Mouse (Mus musculus) neural tube, embryonic 13.5 days (tissue): Measurements from ENCODE around the gene Cnot11. TPM values are rescaled to one million over a fixed set of nuclear protein-coding genes. Genes with fewer than 3 reads are reported as not detected.
A peak's percentile ranks its signal among the peaks of the same experiment; 100 is the strongest.

ENCODE experiments used
- ATAC-seq: fragments of 200-750 bp; cut with Nextera tagmentation; 2 replicates; pipeline ENCODE4 v1.8.0; 2017; ENCODE audit warnings: low read depth, mild to moderate bottlenecking, moderate TSS enrichment, moderate library complexity
- H3K27ac ChIP-seq: fragments of 300-500 bp; sonication (generic); replicated peaks from 2 replicates; pipeline ENCODE4 v1.5.1; 2015; ENCODE audit warnings: moderate library complexity, mild to moderate bottlenecking, inconsistent platforms
- H3K27me3 ChIP-seq: fragments of 300-500 bp; sonication (generic); 2 replicates; pipeline ENCODE4 v1.6.1; 2015; ENCODE audit warnings: mild to moderate bottlenecking, inconsistent platforms
- H3K36me3 ChIP-seq: fragments of 300-500 bp; sonication (generic); 2 replicates; pipeline ENCODE4 v1.6.1; 2015; ENCODE audit warnings: mild to moderate bottlenecking, inconsistent platforms
- H3K4me1 ChIP-seq: fragments of 300-500 bp; sonication (generic); replicated peaks from 2 replicates; pipeline ENCODE4 v1.6.1; 2015; ENCODE audit warnings: inconsistent platforms
- H3K4me2 ChIP-seq: fragments of 300-500 bp; sonication (generic); 2 replicates; pipeline ENCODE4 v1.6.1; 2015; ENCODE audit warnings: inconsistent platforms, mild to moderate bottlenecking, moderate library complexity
- H3K4me3 ChIP-seq: fragments of 300-500 bp; sonication (generic); 2 replicates; pipeline ENCODE4 v1.5.1; 2015; ENCODE audit warnings: mild to moderate bottlenecking, inconsistent platforms
- H3K9ac ChIP-seq: fragments of 300-500 bp; sonication (generic); 2 replicates; pipeline ENCODE4 v1.6.1; 2015; ENCODE audit warnings: moderate library complexity, mild to moderate bottlenecking, inconsistent platforms
- H3K9me3 ChIP-seq: fragments of 300-500 bp; sonication (generic); 2 replicates; pipeline ENCODE4 v1.6.1; 2016; ENCODE audit warnings: inconsistent platforms
- WGBS: fragments of 180-500 bp; shearing (Covaris S2); methylation state at CpG from one replicate; pipeline ENCODE4 v1.1.7; 2015; 5-methylcytosine and 5-hydroxymethylcytosine counted together
- polyA plus RNA-seq: library from polyadenylated mRNA; unstranded; fragments of >200 nt; fragmentation: Nextera tagmentation; extraction: Ambion mirVana; gene quantifications from 2 replicates; pipeline ENCODE4 v1.2.1, GENCODE M21; 2015

Cnot11 gene
- 17.4 and 25.5 TPM in 2 replicates for polyA plus RNA-seq

DNA sequence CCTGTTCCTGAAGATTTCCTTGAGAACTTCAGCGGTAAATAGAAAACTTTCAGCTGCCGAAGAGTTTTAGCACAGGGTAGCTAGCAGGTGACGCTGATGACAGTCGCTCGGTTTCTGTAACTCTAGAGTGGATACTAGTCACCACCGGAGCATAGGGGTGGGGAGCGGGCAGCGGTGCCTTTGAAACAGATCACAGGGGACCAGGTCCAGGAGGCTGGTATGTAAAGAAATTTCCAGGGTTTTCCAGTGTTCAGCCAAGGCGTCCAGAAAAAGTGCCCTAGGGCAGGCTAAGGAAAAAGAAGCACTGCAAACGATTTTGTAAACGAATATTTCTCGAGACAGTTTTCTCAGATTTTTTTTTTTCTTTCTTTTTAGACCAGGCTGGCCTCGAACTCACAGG is at the start of gene Cnot11:
Cnot11 (plus strand) TSS at position 162 of the 400 bp plus-strand sequence.
- H3K4me1 ChIP-seq: peaks cover 25% of the 10 kb centered on the region
- H3K4me2 ChIP-seq: peak within 1 kb of the TSS; percentile 78
- WGBS: 28% methylated on average over 13 of the region's 13 CpGs
- H3K9ac ChIP-seq: peak within 1 kb of the TSS; percentile 90
- H3K4me3 ChIP-seq: peak within 1 kb of the TSS; percentile 79
- peak within 1 kb of the TSS; percentile 89 for H3K27ac ChIP-seq
- H3K27me3 ChIP-seq: no peaks in the 10 kb centered on the region
- ATAC-seq: no peak
- peaks cover 23% of the 10 kb centered on the region for H3K36me3 ChIP-seq
- no peaks in the 10 kb centered on the region for H3K9me3 ChIP-seq

DNA sequence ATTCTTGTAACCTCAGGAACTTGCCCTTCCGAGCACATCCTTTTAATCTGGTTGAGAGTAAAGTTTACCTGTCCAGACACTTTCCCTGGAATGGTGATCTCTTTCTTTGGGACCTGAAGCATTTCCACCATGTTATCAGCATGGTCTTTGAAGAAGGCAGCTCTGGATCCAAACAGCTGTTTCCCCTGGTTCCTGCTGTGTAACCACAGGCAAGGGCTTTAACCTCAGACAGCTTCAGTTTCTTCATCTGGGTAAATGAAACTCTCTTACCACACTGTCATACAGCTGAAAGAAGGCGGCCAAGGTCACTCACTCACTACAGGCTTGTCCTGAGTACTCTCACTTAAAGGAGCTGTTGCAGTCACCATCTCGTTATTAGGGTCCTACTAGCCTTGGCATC is 47.4 kb upstream of the Cnot11 start:
- Histone ChIP-seq H3K9me3 (no peaks in the 10 kb centered on the region), H3K27ac (no peak overlapping the region), H3K9ac (no peak overlapping the region), H3K4me1 (peaks cover 6% of the 10 kb centered on the region), H3K4me3 (no peak overlapping the region), H3K4me2 (no peak overlapping the region), H3K27me3 (no peaks in the 10 kb centered on the region), H3K36me3 (no peaks in the 10 kb centered on the region)
- WGBS: 75% methylated on average over 3 of the region's 3 CpGs
- ATAC-seq: no peak

GRCm38 (mm10) chr1:39493165-39493564 is 41.6 kb upstream of the Cnot11 start:
- WGBS: 92% methylated on average over 5 of the region's 5 CpGs
- Histone ChIP-seq H3K4me2 (no peak overlapping the region), H3K27ac (no peak overlapping the region), H3K27me3 (no peaks in the 10 kb centered on the region), H3K9me3 (0 out of 2 replicates have a peak, but pooled peaks cover 5% of the 10 kb centered on the region), H3K36me3 (no peaks in the 10 kb centered on the region), H3K4me3 (no peak overlapping the region), H3K4me1 (no peaks in the 10 kb centered on the region), H3K9ac (no peak overlapping the region)
- no peak for ATAC-seq

GRCm38 (mm10) chr1:39493664-39494063 is 41.1 kb upstream of the Cnot11 start:
- H3K9ac ChIP-seq: no peak overlapping the region
- H3K4me3 ChIP-seq: no peak overlapping the region
- no peak for ATAC-seq
- H3K9me3 ChIP-seq: 0 out of 2 replicates have a peak, but pooled peaks cover 5% of the 10 kb centered on the region
- H3K4me2 ChIP-seq: no peak overlapping the region
- H3K36me3 ChIP-seq: no peaks in the 10 kb centered on the region
- WGBS: 82% methylated on average over 3 of the region's 3 CpGs
- H3K27ac ChIP-seq: no peak overlapping the region
- H3K4me1 ChIP-seq: no peaks in the 10 kb centered on the region
- H3K27me3 ChIP-seq: no peaks in the 10 kb centered on the region

- no peaks in the 10 kb centered on the region for H3K4me1 ChIP-seq
- no peaks in the 10 kb centered on the region for H3K27me3 ChIP-seq
- WGBS: 92% methylated on average over 4 of the region's 4 CpGs
- no peak overlapping the region for H3K4me3 ChIP-seq
- no peak overlapping the region for H3K27ac ChIP-seq
- no peak for ATAC-seq
- no peak overlapping the region for H3K9ac ChIP-seq
- no peaks in the 10 kb centered on the region for H3K36me3 ChIP-seq
- H3K9me3 ChIP-seq: 0 out of 2 replicates have a peak, but pooled peaks cover 5% of the 10 kb centered on the region
- no peak overlapping the region for H3K4me2 ChIP-seq
Measured at GRCm38 (mm10) chr1:39496995-39497394, 37.8 kb upstream of the Cnot11 start.

DNA sequence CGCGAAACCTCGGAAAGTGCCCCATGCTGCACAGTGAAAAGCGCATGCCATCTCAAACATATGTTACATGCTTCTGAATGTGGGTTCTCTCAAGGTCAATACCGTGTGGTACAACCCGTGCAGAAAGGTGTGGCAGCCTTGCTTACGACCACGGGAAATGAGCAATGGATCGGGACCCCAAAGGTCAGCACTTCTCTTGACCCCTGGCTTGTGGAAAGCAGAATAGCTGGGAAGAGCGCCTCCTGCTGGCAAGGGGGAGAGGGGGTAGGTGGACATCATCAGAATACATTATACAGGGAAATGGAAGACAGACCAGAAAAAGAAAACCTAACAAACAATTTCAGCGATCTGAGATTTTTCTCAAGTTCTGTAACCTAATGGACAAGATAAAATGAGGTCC is 37.0 kb upstream of the Cnot11 start:
- Histone ChIP-seq H3K4me1 (no peaks in the 10 kb centered on the region), H3K4me2 (no peak overlapping the region), H3K9me3 (0 out of 2 replicates have a peak, but pooled peaks cover 5% of the 10 kb centered on the region), H3K27me3 (no peaks in the 10 kb centered on the region), H3K4me3 (no peak overlapping the region), H3K36me3 (no peaks in the 10 kb centered on the region), H3K27ac (no peak overlapping the region), H3K9ac (no peak overlapping the region)
- 89% methylated on average over 11 of the region's 11 CpGs for WGBS
- ATAC-seq: no peak

- H3K27ac ChIP-seq: no peak overlapping the region
- H3K36me3 ChIP-seq: no peaks in the 10 kb centered on the region
- H3K4me1 ChIP-seq: no peaks in the 10 kb centered on the region
- H3K4me3 ChIP-seq: no peak overlapping the region
- no peaks in the 10 kb centered on the region for H3K9me3 ChIP-seq
- WGBS: 81% methylated on average over 2 of the region's 2 CpGs
- no peak overlapping the region for H3K4me2 ChIP-seq
- no peaks in the 10 kb centered on the region for H3K27me3 ChIP-seq
- H3K9ac ChIP-seq: no peak overlapping the region
- 0 out of 2 replicates have a peak, but pooled peaks have one; percentile 56 for ATAC-seq
Measured at GRCm38 (mm10) chr1:39499485-39499941, 35.3 kb upstream of the Cnot11 start.

DNA sequence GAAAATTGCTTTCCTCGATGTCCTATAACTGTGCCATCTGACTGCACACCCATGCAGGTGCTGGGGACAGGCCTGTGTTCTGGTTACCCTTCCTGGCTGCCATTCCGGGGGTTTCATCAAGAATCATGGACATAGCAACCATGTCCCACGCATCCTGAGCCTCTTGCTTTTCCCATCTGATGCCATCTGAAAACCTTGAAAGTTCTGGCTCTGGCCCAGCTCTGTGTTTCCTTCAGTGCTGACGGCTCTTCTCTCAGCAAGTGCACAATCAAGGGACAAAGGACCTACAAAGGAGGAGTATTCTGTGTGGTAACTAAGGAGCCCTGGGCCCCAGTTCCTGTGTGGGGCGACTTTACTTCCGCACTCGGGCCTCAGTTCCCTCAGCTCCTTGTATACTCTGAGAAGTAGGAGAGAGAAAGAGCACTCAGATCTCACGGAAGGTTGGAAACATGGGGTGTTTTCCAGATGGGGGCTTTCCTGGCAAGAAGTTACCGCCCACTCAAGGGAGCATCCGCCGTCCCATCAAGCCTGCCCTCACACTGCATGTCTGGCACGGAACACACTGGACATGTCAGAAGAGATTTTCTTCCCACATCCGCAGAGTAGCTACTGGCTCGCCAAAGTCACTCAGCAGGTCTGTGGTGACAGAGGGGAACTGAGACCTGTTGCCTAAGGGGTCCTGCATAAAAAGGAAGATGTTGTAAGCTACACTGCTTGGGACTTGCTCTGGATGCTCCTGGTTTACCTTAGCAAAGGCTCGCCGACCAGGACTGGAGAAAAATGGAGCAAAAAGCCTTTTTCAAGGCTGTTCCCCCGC is 31.8 kb upstream of the Cnot11 start:
- 78% methylated on average over 17 of the region's 17 CpGs for WGBS
- H3K4me2 ChIP-seq: no peak overlapping the region
- H3K4me1 ChIP-seq: no peaks in the 10 kb centered on the region
- no peak overlapping the region for H3K4me3 ChIP-seq
- no peaks in the 10 kb centered on the region for H3K9me3 ChIP-seq
- H3K9ac ChIP-seq: no peak overlapping the region
- no peaks in the 10 kb centered on the region for H3K36me3 ChIP-seq
- H3K27ac ChIP-seq: no peak overlapping the region
- no peaks in the 10 kb centered on the region for H3K27me3 ChIP-seq
- ATAC-seq: no peak

- no peaks in the 10 kb centered on the region for H3K9me3 ChIP-seq
- WGBS: 13% methylated on average over 1 of the region's 1 CpGs
- ATAC-seq: no peak
- no peak overlapping the region for H3K4me3 ChIP-seq
- H3K27ac ChIP-seq: no peak overlapping the region
- no peaks in the 10 kb centered on the region for H3K4me1 ChIP-seq
- H3K9ac ChIP-seq: no peak overlapping the region
- no peaks in the 10 kb centered on the region for H3K27me3 ChIP-seq
- no peaks in the 10 kb centered on the region for H3K36me3 ChIP-seq
- no peak overlapping the region for H3K4me2 ChIP-seq
Measured at GRCm38 (mm10) chr1:39504261-39504660, 30.5 kb upstream of the Cnot11 start.

- H3K27me3 ChIP-seq: no peaks in the 10 kb centered on the region
- H3K4me2 ChIP-seq: no peak overlapping the region
- no peaks in the 10 kb centered on the region for H3K9me3 ChIP-seq
- no peak overlapping the region for H3K4me3 ChIP-seq
- no peak overlapping the region for H3K27ac ChIP-seq
- no peaks in the 10 kb centered on the region for H3K4me1 ChIP-seq
- no peak for ATAC-seq
- WGBS: 82% methylated on average over 9 of the region's 9 CpGs
- no peaks in the 10 kb centered on the region for H3K36me3 ChIP-seq
- H3K9ac ChIP-seq: no peak overlapping the region
Measured at GRCm38 (mm10) chr1:39505600-39505999, 29.2 kb upstream of the Cnot11 start.

- Histone ChIP-seq H3K27ac (no peak overlapping the region), H3K4me1 (no peaks in the 10 kb centered on the region), H3K4me2 (no peak overlapping the region), H3K9ac (no peak overlapping the region), H3K36me3 (no peaks in the 10 kb centered on the region), H3K27me3 (no peaks in the 10 kb centered on the region), H3K9me3 (no peaks in the 10 kb centered on the region), H3K4me3 (no peak overlapping the region)
- 70% methylated on average over 8 of the region's 8 CpGs for WGBS
- no peak for ATAC-seq
Measured at GRCm38 (mm10) chr1:39511775-39512174, 23.0 kb upstream of the Cnot11 start.

- Histone ChIP-seq H3K27ac (no peak overlapping the region), H3K4me2 (no peak overlapping the region), H3K9ac (no peak overlapping the region), H3K4me3 (no peak overlapping the region), H3K27me3 (no peaks in the 10 kb centered on the region), H3K9me3 (no peaks in the 10 kb centered on the region), H3K4me1 (no peaks in the 10 kb centered on the region), H3K36me3 (no peaks in the 10 kb centered on the region)
- ATAC-seq: no peak
- WGBS: 86% methylated on average over 1 of the region's 1 CpGs
Measured at GRCm38 (mm10) chr1:39512183-39512582, 22.6 kb upstream of the Cnot11 start.
